Mouse (Mus musculus) pancreas, adult 10 weeks (tissue): ENCODE data around the gene D10Jhu81e. TPM values are rescaled to one million over a fixed set of nuclear protein-coding genes. Genes with fewer than 3 reads are reported as not detected.

Experiments
- polyA plus RNA-seq: library from polyadenylated mRNA; stranded (reverse); fragments of 350-450 nt; fragmentation: Illumina TruSeq; extraction: RNeasy Lipid Tissue Mini Kit (QIAGEN cat#74804); gene quantifications from one replicate; pipeline ENCODE4 v1.2.3, GENCODE M21; 2015; ENCODE audit warnings: low read depth, low replicate concordance; ENCODE audit not compliant: insufficient read depth

The D10Jhu81e gene
- polyA plus RNA-seq = 17.8 TPM

DNA sequence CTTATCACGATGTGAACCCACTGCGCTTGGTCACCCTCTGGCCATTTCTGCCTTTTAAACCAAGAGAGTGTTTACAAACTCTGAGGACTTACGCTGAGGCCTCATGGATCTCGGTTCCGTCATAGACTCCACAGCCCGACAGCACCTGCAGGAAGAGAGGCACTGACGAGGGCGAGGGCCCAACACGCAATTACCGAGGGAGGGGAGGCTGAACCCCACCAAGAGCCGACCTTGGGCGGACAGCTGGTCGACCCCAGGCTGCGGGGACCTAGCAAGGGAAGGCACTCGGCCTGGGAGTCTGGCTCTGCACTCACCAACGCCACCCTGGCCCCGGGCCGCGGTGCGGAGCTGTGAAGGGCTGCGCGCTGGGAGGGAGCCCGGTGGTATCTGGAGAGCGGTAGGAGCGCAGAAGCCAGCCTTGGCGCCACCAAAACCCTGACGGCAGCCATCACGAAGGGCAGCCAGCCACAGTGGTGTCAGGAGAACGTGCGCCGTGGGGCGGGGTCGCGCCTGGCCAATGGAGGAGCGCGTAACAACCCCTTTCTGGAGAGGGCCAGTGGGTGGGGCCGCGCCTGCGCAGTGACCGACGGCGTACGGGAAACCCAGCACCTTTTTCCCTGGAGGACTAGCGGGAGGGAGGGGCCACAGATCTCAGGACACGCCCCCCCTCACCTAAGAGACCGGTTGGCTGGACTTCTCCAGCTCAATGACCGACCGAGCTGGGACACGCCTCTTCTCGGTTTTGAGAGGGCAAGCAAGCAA lies at the start of gene D10Jhu81e:
TSS of gene D10Jhu81e (minus strand) at position 502 of the 762 bp plus-strand sequence.

DNA sequence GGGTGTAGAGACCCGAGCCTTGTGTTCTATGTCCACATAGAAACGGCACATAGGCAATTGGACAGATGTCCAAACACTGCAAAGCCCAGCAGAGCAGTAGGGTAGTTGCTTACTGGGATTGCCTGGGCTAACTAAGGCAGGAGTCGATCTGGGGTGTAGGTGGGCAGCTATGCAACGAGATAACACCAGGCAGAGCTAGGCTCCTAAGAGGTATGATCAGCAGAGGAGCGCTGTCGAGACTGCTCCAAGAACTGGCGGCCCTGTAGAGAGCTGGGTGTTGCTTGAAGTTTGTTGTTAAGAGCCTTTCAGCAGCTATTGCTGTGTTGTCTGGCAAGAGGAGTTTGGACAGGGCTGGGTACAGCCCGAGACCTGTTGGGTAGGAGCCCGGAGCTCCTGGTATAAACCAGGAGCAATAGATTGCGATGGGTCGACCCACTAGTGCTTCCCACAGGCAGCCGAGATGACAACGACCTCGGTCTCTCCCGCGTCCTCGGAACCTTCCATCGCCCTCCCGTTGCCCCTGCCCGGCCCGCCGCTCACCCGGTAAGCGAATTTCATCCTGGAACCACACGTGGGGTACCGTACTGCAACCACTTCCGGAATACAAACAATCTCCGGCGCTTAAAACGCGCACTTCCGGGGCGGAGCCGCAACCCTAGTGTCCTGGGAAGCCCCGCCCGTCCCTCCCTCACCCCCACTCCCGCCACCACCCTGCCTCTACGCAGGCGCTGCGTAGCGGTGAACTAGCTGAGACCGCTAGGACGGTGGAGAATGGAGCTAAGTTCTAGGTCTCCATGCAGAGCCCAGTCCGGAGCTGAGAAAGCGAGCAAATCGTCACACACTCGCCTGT lies 15.2 kb upstream of the D10Jhu81e start, which contains the start of gene Pwp2:
TSS of gene Pwp2 (minus strand) at position 619 of the 850 bp plus-strand sequence.

Other genes with a start within 250 kb of the D10Jhu81e start
- 1.4 TPM for gene Trpm2, start 199.2 kb downstream of the D10Jhu81e start, polyA plus RNA-seq
- 6.9 TPM for gene 1810043G02Rik, start 191.3 kb downstream of the D10Jhu81e start, polyA plus RNA-seq
- 9.8 TPM for gene Pfkl, start 159.7 kb downstream of the D10Jhu81e start, polyA plus RNA-seq
- gene Dnmt3l, start 127.8 kb downstream of the D10Jhu81e start, polyA plus RNA-seq = not detected
- gene Aire, start 126.2 kb downstream of the D10Jhu81e start, polyA plus RNA-seq = not detected
- gene Icosl, start 100.5 kb downstream of the D10Jhu81e start, polyA plus RNA-seq = 4.5 TPM
- 2.3 TPM for gene Pwp2, start 15.4 kb upstream of the D10Jhu81e start, polyA plus RNA-seq
- gene Trappc10, start 74.9 kb upstream of the D10Jhu81e start, polyA plus RNA-seq = 9.0 TPM
- 14.0 TPM for gene Agpat3, start 182.7 kb upstream of the D10Jhu81e start, polyA plus RNA-seq
- 32.4 TPM for gene Rrp1, start 243.3 kb upstream of the D10Jhu81e start, polyA plus RNA-seq